ENCODE assay signal across 9 mouse cellular contexts in genomic region chr10:80584045-80584488, GRCm38 (mm10). TPM values are rescaled to one million over a fixed set of nuclear protein-coding genes. Genes with fewer than 3 reads are reported as not detected.
DNase-seq lines count a peak whose midpoint lies in the region; ATAC-seq lines count a peak whose summit lies in the region.
"Had no signal": no experiment of that assay in that cellular context is flagged by ENCODE, and none has a peak within 500 bp of the region (broad histone marks: within the 10 kb centered on the region; RNA-seq: fewer than 3 reads in every experiment).

No protein-coding gene starts in this region.

- H3K27ac ChIP-seq in liver, embryonic 16.5 days (ENCODE audit: low read length), result peak overlapping the region; percentile 50

- no peak overlapping the region for H3K9ac ChIP-seq in liver, embryonic 16.5 days (ENCODE audit: low read depth, low read length)

- H3K4me2 ChIP-seq in liver, embryonic 16.5 days (ENCODE audit: low read depth, low read length), result no peak overlapping the region

- no peaks in the 10 kb centered on the region for H3K9me3 ChIP-seq in liver, embryonic 16.5 days (replicated peaks; ENCODE audit: control insufficient read depth, low read length)

- H3K27me3 ChIP-seq in liver, embryonic 16.5 days (ENCODE audit: control insufficient read depth, insufficient read depth, low read depth, low read length), result no peaks in the 10 kb centered on the region

- whole genome bisulfite sequencing in liver, embryonic 16.5 days (ENCODE audit: insufficient replicate concordance), result 57% methylated on average over 12 of the region's 12 CpGs

- no peak overlapping the region for H3K4me3 ChIP-seq in liver, embryonic 16.5 days (ENCODE audit: low read depth, low read length)

- H3K4me1 ChIP-seq in liver, embryonic 16.5 days (ENCODE audit: control insufficient read depth, low read depth, low read length), result peaks cover 44% of the 10 kb centered on the region

- H3K36me3 ChIP-seq in liver, embryonic 16.5 days (ENCODE audit: control insufficient read depth, insufficient read depth), result peaks cover 10% of the 10 kb centered on the region

- peak; percentile 58 to 63 for DNase-seq in cerebellum, adult 18-20 months
- DNase-seq in left cerebral cortex, postnatal 4 days, result peak; percentile 41
- DNase-seq in left cerebral cortex, adult 9 months (ENCODE audit: low spot score in 2 of 2), result no peak
- peak; percentile 35 to 44 for DNase-seq in heart, postnatal 14 days
- DNase-seq in adrenal gland, adult (ENCODE audit: inconsistent age in 2 of 2, low spot score in 1 of 2), result no peak
- DNase-seq in retina, embryonic 14.5 days (ENCODE audit: low spot score), result no peak
- DNase-seq: adrenal gland, adult 2 months had no signal

- no peak for ATAC-seq in cerebellum, adult (ENCODE audit: insufficient number of reproducible peaks, low FRiP score, low TSS enrichment)
- ATAC-seq in liver, embryonic 16.5 days (ENCODE audit: low read depth), result no peak

- intact Hi-C loops in left cerebral cortex, postnatal 4 days (cut with DNase I), result no loop called here
- intact Hi-C loops in heart, postnatal 14 days (cut with DNase I), result no loop called here

RNA-seq across cellular contexts. Expression of gene Abhd17a, which starts 6.1 kb away (rescaled TPM):
- total RNA-seq in left cerebral cortex, postnatal 4 days (2021), result 100 to 1,000 TPM; 131 to 133 TPM
- total RNA-seq in heart, postnatal 14 days (2021), result 10 to 100 TPM; 73.0 to 75.1 TPM
- 31.4 and 35.9 TPM in 2 replicates for polyA plus RNA-seq in liver, embryonic 16.5 days (2015; fragmentation: Nextera tagmentation; extraction: Ambion mirVana)

RNA-seq across cellular contexts. Expression of gene Klf16, which starts 6.9 kb away (rescaled TPM):
- total RNA-seq in left cerebral cortex, postnatal 4 days (2021), result 10 to 100 TPM; 34.1 to 35.5 TPM
- total RNA-seq in heart, postnatal 14 days (2021), result 1 to 10 TPM; 4.5 to 4.7 TPM
- polyA plus RNA-seq in liver, embryonic 16.5 days (2015; fragmentation: Nextera tagmentation; extraction: Ambion mirVana), result 9.6 and 10.7 TPM in 2 replicates

RNA-seq across cellular contexts. Expression of gene Scamp4, which starts 18.6 kb away (rescaled TPM):
- total RNA-seq in left cerebral cortex, postnatal 4 days (2021), result 10 to 100 TPM; 30.9 to 34.5 TPM
- 10 to 100 TPM; 19.8 to 23.5 TPM for total RNA-seq in heart, postnatal 14 days (2021)
- polyA plus RNA-seq in liver, embryonic 16.5 days (2015; fragmentation: Nextera tagmentation; extraction: Ambion mirVana), result 35.3 and 38.3 TPM in 2 replicates

RNA-seq across cellular contexts. Expression of gene Adat3, which starts 18.6 kb away (rescaled TPM):
- total RNA-seq in left cerebral cortex, postnatal 4 days (2021), result 1 to 10 TPM; 2.9 to 3.6 TPM
- total RNA-seq in heart, postnatal 14 days (2021), result 1 to 10 TPM; 1.6 to 1.8 TPM
- 3.2 and 3.7 TPM in 2 replicates for polyA plus RNA-seq in liver, embryonic 16.5 days (2015; fragmentation: Nextera tagmentation; extraction: Ambion mirVana)

RNA-seq across cellular contexts. Expression of gene Gm49322, which starts 21.8 kb away (rescaled TPM):
- 1 to 10 TPM; 3.7 to 4.8 TPM for total RNA-seq in left cerebral cortex, postnatal 4 days (2021)
- total RNA-seq in heart, postnatal 14 days (2021), result under 1 TPM; 0.55 to 0.71 TPM
- 1.2 and 1.5 TPM in 2 replicates for polyA plus RNA-seq in liver, embryonic 16.5 days (2015; fragmentation: Nextera tagmentation; extraction: Ambion mirVana)

Comparison
In these comparisons a context has a peak if more than half of its experiments do, and no peak if none do; other contexts are left out.
1. DNase-seq: peak in cerebellum, adult 18-20 months (2 of 2), left cerebral cortex, postnatal 4 days (single experiment) and heart, postnatal 14 days (2 of 2); none in left cerebral cortex, adult 9 months (0 of 2), adrenal gland, adult (0 of 2) and retina, embryonic 14.5 days (single experiment).
2. RNA of gene Klf16, which starts 6.9 kb away (total RNA-seq): 34.1 to 35.5 TPM in left cerebral cortex, postnatal 4 days; 4.5 to 4.7 TPM in heart, postnatal 14 days; every median in the first group is over 4 times any median in the second.